Mouse (Mus musculus): Measurements from ENCODE around the gene C530008M17Rik. TPM values are rescaled to one million over a fixed set of nuclear protein-coding genes. Genes with fewer than 3 reads are reported as not detected.

The C530008M17Rik gene
- total and polyA plus RNA-seq, 3 experiments: 3.2 to 10.6 TPM; not detected in 1

GRCm38 (mm10) chr5:76683455-76683854, 27.1 kb downstream of the C530008M17Rik start:
- no peaks in the 10 kb centered on the region for H3K79me2 ChIP-seq (ENCODE audit: control insufficient read depth, insufficient read depth, low read length, poor library complexity)
- H3K27me3 ChIP-seq (ENCODE audit: control insufficient read depth in 1 of 2, insufficient read depth in 2 of 2, low read length in 2 of 2): no peaks in the 10 kb centered on the region
- peaks cover 26 to 30% of the 10 kb centered on the region in 2 experiments for H3K4me1 ChIP-seq (ENCODE audit: control insufficient read depth in 1 of 2, insufficient read depth in 2 of 2, low read length in 2 of 2)
- H3K36me3 ChIP-seq (ENCODE audit: control insufficient read depth in 1 of 2, insufficient read depth in 2 of 2, low read length in 2 of 2): peaks cover 0 to 34% of the 10 kb centered on the region in 2 experiments; a peak in 2 of 4 replicates
- no peak for DNase-seq (ENCODE audit: low read depth, low spot score)
- no peak overlapping the region for H3K9ac ChIP-seq (ENCODE audit: control insufficient read depth, low read depth, low read length, poor library complexity, severe bottlenecking)
- no peak overlapping the region for H3K27ac ChIP-seq (ENCODE audit: control insufficient read depth, low read depth, low read length)
- no peak overlapping the region for H3K4me3 ChIP-seq (ENCODE audit: control insufficient read depth in 1 of 2, insufficient read depth in 1 of 2, low read depth in 2 of 2, low read length in 2 of 2)
- no peaks in the 10 kb centered on the region for H3K9me3 ChIP-seq (replicated peaks; ENCODE audit: insufficient read depth, low read length)
- TF ChIP-seq USF1 (IDR thresholded peaks at IDR 0.05; ENCODE audit: low read depth, low read length) (no peak), RAD21 (IDR thresholded peaks at IDR 0.05; ENCODE audit: low read depth, low read length) (no peak)

DNA sequence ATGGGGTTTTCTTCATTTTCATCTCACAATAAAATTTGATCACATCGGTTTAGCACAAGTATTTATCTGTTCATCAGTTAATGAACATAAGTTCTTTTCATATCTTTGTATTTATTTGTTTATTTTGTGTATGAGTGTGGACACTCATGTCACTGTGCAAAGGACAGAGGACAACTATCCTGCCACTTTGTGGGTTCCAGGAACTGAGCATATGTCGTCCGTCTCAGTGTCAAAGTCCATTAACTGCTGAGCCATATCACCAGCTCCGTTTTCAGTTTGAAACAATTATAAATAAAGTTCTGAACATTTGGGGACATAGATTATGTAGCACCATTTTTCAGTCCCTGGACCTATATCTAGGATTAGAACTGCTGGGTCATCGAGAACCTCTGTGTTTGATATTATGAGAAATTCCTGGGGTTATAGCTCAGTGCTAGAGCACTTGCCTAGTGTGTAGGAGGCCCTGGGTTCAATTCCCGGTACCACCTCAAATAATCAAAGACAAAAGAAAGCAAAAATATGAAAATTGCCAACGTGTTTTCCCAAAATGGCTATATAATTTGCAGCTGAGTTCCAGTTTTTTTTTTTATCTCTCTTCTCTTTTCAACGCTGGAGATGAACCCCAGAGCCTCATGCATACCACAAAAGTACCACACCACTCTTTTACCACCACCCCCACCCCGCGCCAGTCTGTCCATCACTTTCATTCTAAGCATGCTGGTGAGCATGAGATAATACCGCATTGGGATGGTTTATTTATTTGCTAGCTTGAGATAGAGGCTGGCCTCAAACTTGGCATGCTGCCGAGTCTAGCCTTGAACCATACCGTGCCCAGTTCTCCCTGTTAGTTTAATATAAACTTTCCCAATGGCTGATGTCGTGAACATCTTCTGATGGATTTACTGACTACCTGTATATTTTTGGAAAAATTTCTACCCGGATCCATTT, 28.6 kb downstream of the C530008M17Rik start:
- H3K4me3 ChIP-seq (ENCODE audit: control insufficient read depth in 1 of 2, insufficient read depth in 1 of 2, low read depth in 2 of 2, low read length in 2 of 2): peak overlapping the region; percentile 5 to 37
- H3K27ac ChIP-seq (ENCODE audit: control insufficient read depth, low read depth, low read length): peak overlapping the region; percentile 78
- peaks cover 39% of the 10 kb centered on the region in 2 experiments for H3K4me1 ChIP-seq (ENCODE audit: control insufficient read depth in 1 of 2, insufficient read depth in 2 of 2, low read length in 2 of 2)
- H3K9me3 ChIP-seq (replicated peaks; ENCODE audit: insufficient read depth, low read length): no peaks in the 10 kb centered on the region
- no peaks in the 10 kb centered on the region for H3K79me2 ChIP-seq (ENCODE audit: control insufficient read depth, insufficient read depth, low read length, poor library complexity)
- H3K36me3 ChIP-seq (ENCODE audit: control insufficient read depth in 1 of 2, insufficient read depth in 2 of 2, low read length in 2 of 2): peaks cover 0 to 49% of the 10 kb centered on the region in 2 experiments; a peak in 2 of 4 replicates
- H3K27me3 ChIP-seq (ENCODE audit: control insufficient read depth in 1 of 2, insufficient read depth in 2 of 2, low read length in 2 of 2): no peaks in the 10 kb centered on the region
- peak; percentile 94 for DNase-seq (ENCODE audit: low read depth, low spot score)
- peak overlapping the region; percentile 49 for H3K9ac ChIP-seq (ENCODE audit: control insufficient read depth, low read depth, low read length, poor library complexity, severe bottlenecking)
- TF ChIP-seq MYC (IDR thresholded peaks at IDR 0.05; ENCODE audit: low read depth, low read length) (peak; percentile 92), NELFE (IDR thresholded peaks at IDR 0.05; ENCODE audit: low read depth, low read length) (0 out of 2 replicates have a peak, but pooled peaks have one; percentile 18), RAD21 (IDR thresholded peaks at IDR 0.05; ENCODE audit: low read depth, low read length) (no peak; the same call in 1 of the 2 replicates), MXI1 (IDR thresholded peaks at IDR 0.05; ENCODE audit: low read depth, low read length) (peak; percentile 84), ZNF384 (IDR thresholded peaks at IDR 0.05; ENCODE audit: low read depth, low read length) (peak; percentile 92), MEF2A (IDR thresholded peaks at IDR 0.05; ENCODE audit: extremely low read depth, insufficient replicate concordance, low read depth, low read length, poor library complexity, severe bottlenecking) (peak; percentile 74; the same call in 1 of the 2 replicates), TBP (IDR thresholded peaks at IDR 0.05; ENCODE audit: low read depth, low read length) (peak; percentile 98), RCOR1 (IDR thresholded peaks at IDR 0.05; ENCODE audit: low read depth, low read length) (peak; percentile 84), MAFK (IDR thresholded peaks at IDR 0.05; ENCODE audit: borderline replicate concordance, low read depth, low read length) (peak; percentile 88), ZKSCAN1 (IDR thresholded peaks at IDR 0.05; ENCODE audit: low read depth, low read length) (peak; percentile 49; the same call in 1 of the 2 replicates), USF1 (IDR thresholded peaks at IDR 0.05; ENCODE audit: low read depth, low read length) (no peak), MAZ (IDR thresholded peaks at IDR 0.05; ENCODE audit: low read depth, low read length) (peak; percentile 94), MYB (IDR thresholded peaks at IDR 0.05; ENCODE audit: low read depth, low read length) (peak; percentile 48; the same call in 1 of the 2 replicates), TCF12 (IDR thresholded peaks at IDR 0.05; ENCODE audit: low read depth, low read length) (peak; percentile 97), UBTF (IDR thresholded peaks at IDR 0.05; ENCODE audit: borderline replicate concordance, insufficient read depth, low read depth, low read length) (no peak), CHD2 (IDR thresholded peaks at IDR 0.05; ENCODE audit: low read length) (peak; percentile 82), ZC3H11A (IDR thresholded peaks at IDR 0.05; ENCODE audit: low read depth, low read length) (peak; percentile 11; the same call in 1 of the 2 replicates), ETS1 (IDR thresholded peaks at IDR 0.05; ENCODE audit: low read depth, low read length) (peak; percentile 93), POLR2AphosphoS2 (IDR thresholded peaks at IDR 0.05; ENCODE audit: low read length) (peak; percentile 72), CTCF (IDR thresholded peaks at IDR 0.05 in 2 of 3, conservative IDR thresholded peaks at IDR 0.05 in 1 of 3; ENCODE audit: control insufficient read depth in 1 of 3, insufficient read depth in 1 of 3, low read depth in 2 of 3, low read length in 3 of 3, poor library complexity in 1 of 3, severe bottlenecking in 1 of 3) (no peak), ZMIZ1 (IDR thresholded peaks at IDR 0.05; ENCODE audit: low read depth, low read length) (no peak), SIN3A (IDR thresholded peaks at IDR 0.05; ENCODE audit: low read length) (peak; percentile 89), HCFC1 (IDR thresholded peaks at IDR 0.05; ENCODE audit: low read depth, low read length) (peak; percentile 56; the same call in 1 of the 2 replicates), SMC3 (IDR thresholded peaks at IDR 0.05; ENCODE audit: low read depth, low read length) (0 out of 2 replicates have a peak, but pooled peaks have one; percentile 5), POLR2AphosphoS5 (IDR thresholded peaks at IDR 0.05; ENCODE audit: borderline replicate concordance, low read depth, low read length) (no peak), EP300 (IDR thresholded peaks at IDR 0.05; ENCODE audit: low read depth in 1 of 2, low read length in 2 of 2) (peak; percentile 96 to 99), NRF1 (IDR thresholded peaks at IDR 0.05; ENCODE audit: insufficient read depth, low read depth, low read length, poor library complexity, severe bottlenecking) (no peak), GATA1 (IDR thresholded peaks at IDR 0.05; ENCODE audit: low read depth, low read length) (peak; percentile 92)
